Mouse (Mus musculus) megakaryocyte, embryonic 14.5 days (primary cell): ENCODE data around the gene Stk11ip.

Source experiments
- FLI1 ChIP-seq: IDR thresholded peaks from 2 replicates; pipeline ENCODE4 v1.6.1; 2012; ENCODE audit warnings: low read length, inconsistent platforms, mixed read lengths
- GATA1 ChIP-seq: IDR thresholded peaks from 3 replicates; pipeline ENCODE4 v1.6.1; 2012; ENCODE audit warnings: mixed read lengths, low read length, inconsistent platforms, borderline replicate concordance

DNA sequence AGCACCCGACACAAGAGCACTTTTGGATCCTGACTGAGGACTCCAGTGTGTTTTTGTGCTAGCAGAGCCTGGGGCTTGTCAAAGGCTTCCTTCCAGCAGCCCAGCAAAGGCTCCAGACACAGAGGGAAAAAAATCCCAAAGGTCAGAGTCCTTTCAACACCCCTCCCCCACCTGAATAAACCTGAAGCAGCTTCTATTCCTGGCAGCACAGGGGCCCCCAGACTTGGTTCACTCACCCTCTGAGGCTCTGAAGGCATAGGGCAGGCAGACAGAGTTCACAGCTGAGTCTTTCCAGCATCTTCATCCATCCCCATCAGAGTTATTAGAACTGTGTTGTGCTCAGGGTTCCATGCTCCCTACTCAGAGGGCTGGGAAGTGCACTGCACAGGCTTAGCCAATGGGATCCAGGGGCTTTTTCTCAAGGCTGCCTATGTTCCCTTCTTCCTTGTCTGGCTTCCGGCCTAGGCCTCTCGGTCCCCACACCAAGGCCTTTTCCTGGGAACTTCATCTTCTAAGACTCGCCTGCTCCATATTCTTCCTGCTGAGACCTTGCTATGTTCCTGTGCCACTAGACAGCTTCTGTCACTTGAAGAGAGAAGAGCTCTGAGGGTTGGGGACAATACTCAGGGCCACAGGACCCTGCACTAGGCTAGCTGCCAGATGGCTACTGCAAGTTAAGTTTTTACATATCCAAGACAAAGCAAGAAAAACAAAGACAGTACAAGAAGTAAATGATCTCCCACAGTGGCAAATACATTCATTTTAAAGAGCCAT, 9.7 kb upstream of the Stk11ip start:
- TF ChIP-seq GATA1: no peak
- TF ChIP-seq FLI1: no peak
